Mouse (Mus musculus) left cerebral cortex, adult 8-10 months (tissue): Measurements from ENCODE around the gene Mapk12. TPM values are rescaled to one million over a fixed set of nuclear protein-coding genes. Genes with fewer than 3 reads are reported as not detected.

Source experiments
- DNase-seq, 2 experiments: peaks; one replicate each; pipeline ENCODE4 v3.0.0; 2022; ENCODE audit warnings: low spot score in 2 of 2
- microRNA-seq, 2 experiments: library from miRNA; unstranded; fragments of <30 nt; microRNA quantifications; one replicate each; pipeline ENCODE4 v1.2.0; 2022
- total RNA-seq, 4 experiments: library from RNA; stranded (reverse); gene quantifications; 2 replicates each; pipeline ENCODE4 v1.2.4; 2022

Mapk12 gene
- total RNA-seq, 4 experiments from 2014 or later = 9.5 to 10.6 (median 10.1) TPM

- no peak for DNase-seq
Measured at GRCm38 (mm10) chr15:89098616-89099015, 41.9 kb downstream of the Mapk12 start.

DNA sequence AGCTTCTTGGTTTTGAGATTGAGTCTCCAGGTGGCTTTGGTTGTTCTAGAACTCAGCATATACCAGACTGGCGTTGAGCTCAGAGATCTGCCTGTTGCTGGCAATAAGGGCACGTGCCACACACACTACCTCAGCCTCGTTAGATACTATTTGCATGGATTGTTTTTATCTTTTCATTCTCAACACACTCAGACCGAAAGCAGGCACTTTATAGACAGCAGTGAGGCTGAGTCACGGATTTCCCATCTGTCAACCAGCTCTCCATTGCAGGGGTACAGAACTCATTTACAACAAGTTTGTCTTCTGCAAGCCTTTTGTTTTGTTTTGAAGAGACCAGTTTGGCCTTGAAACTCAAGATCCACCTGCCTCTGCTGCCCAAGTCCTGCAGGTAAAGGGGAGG is 43.1 kb downstream of the Mapk12 start:
- no peak for DNase-seq

DNA sequence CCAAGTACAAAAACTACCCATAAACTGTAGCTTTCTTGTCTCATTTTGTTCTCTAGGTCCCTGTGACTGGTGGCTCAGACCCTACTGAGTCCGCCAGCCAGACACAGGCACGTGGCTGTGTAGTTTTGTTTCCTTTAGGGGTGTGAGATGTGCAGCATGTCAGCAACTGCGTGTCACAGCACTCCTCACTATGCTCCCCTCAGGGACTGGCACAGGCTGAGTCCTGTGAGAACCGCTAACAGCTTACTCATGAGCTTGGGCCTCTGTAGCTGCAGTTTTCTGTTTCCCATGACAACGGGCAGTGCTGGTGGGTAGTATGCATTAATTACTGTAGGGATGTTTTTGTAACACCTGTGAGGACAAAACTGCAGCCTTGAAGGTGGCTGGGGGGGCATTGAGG is 48.3 kb downstream of the Mapk12 start:
- DNase-seq = no peak

DNA sequence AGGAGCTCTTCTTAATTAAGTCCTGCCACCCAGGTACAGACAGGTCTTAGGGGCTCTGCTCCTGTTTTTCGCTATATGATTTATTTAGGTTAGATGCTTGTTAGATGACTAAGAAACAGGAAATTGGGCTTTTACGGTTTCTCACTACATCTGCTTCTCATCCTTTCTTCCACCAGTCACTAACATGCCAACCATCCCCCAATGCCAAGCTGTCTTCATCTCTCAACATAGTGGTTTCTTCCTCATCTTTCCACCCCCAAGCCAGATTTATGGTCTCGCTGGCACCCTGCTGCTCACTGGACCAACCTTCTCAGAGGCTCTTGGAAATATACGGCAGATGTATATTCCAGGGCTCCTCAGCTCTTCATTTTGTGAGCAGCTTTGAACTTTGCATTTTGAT is 49.8 kb downstream of the Mapk12 start:
- DNase-seq = no peak

- DNase-seq = no peak
Measured at GRCm38 (mm10) chr15:89089248-89090051, 51.1 kb downstream of the Mapk12 start.

DNA sequence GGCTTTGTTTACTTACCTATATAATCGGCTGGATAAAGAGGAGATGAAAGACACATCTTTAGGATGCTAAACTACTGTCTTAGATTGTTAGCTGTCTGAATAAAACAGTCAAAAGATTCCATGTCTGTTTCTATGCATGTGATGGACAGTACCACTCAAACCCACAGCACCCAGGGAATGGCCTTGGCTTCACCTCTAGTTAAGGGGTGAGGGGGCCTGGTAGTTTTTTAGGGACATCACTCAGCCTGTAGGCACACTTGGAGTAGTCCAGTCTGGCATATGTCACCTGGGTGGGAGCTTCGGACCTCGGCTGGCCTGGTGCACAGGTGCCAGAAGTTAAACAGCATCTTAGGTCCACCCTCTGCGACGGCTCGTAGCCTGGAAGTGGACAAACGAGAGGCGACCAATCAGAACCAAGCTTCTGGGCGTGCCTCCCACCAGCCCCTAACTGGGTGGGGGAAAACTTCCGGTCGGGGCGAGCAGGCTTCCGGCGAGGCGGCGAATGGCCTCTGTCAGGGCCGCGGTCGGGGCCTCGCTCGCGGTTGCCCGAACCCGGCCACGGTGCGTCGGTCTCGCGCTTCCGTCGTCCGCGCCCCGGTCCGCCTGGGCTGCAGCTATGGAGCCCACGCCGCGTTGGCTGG is 51.8 kb downstream of the Mapk12 start, which contains the start of gene Selenoo:
Gene Selenoo (plus strand): TSS at position 478 of the 641 bp plus-strand sequence.
- DNase-seq = peak; percentile 74 to 86

DNA sequence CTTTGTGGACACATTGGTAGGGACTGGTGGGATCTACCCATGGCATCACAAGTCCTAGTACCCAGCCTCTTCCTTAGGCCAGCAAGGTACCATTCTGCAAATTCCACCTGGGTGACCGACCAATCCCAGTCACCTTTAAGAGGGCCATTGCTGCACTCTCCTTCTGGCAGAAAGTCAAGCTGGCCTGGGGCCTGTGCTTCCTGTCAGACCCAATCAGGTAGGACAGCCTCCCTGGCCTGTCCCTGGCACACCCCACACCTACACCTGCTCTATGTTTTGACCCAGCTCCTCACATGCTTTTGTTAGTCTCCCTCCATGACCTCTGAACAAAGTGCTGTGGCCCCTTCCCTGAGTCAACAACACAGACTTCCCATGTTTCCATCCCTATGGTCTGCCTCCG is 55.7 kb downstream of the Mapk12 start:
- DNase-seq = no peak

GRCm38 (mm10) chr15:89083906-89084305 is 56.6 kb downstream of the Mapk12 start:
- DNase-seq = no peak

Small RNA genes lying within 50 kb of the gene (microRNA-seq; reads per million reads assigned to microRNA genes)
- 1.5 to 2.9 reads per million in 2 experiments for gene Mir6958
- gene Mir7118 = 0.66 to 1.3 reads per million in 2 experiments

Other genes with a start within 250 kb of the Mapk12 start
- gene Ttll8, start 186.3 kb downstream of the Mapk12 start, total RNA-seq = 1 to 10 TPM; 1.5 to 1.8 (median 1.8) TPM
- 100 to 1,000 TPM; 112 to 127 (median 115) TPM for gene Mlc1, start 161.7 kb downstream of the Mapk12 start, total RNA-seq
- not detected for gene Mov10l1, start 157.8 kb downstream of the Mapk12 start, total RNA-seq
- 100 to 1,000 TPM; 108 to 121 (median 111) TPM for gene Panx2, start 81.0 kb downstream of the Mapk12 start, total RNA-seq
- 10 to 100 TPM; 17.3 to 21.8 (median 18.0) TPM for gene Trabd, start 65.6 kb downstream of the Mapk12 start, total RNA-seq
- 10 to 100 TPM; 22.7 to 27.6 (median 24.7) TPM for gene Selenoo, start 51.6 kb downstream of the Mapk12 start, total RNA-seq
- 10 to 100 TPM; 27.2 to 30.8 (median 28.6) TPM for gene Tubgcp6, start 17.6 kb downstream of the Mapk12 start, total RNA-seq
- gene Hdac10, start 12.0 kb downstream of the Mapk12 start, total RNA-seq = 10 to 100 TPM; 12.5 to 17.1 (median 14.2) TPM
- 10 to 100 TPM; 35.8 to 40.9 (median 39.4) TPM for gene Mapk11, start 8.9 kb upstream of the Mapk12 start, total RNA-seq
- gene Plxnb2, start 40.1 kb upstream of the Mapk12 start, total RNA-seq = 10 to 100 TPM; 42.6 to 60.9 (median 54.8) TPM
- gene Dennd6b, start 55.8 kb upstream of the Mapk12 start, total RNA-seq = 10 to 100 TPM; 46.2 to 59.3 (median 50.7) TPM
- 100 to 1,000 TPM; 150 to 165 (median 161) TPM for gene Ppp6r2, start 70.8 kb upstream of the Mapk12 start, total RNA-seq
- gene Sbf1, start 174.6 kb upstream of the Mapk12 start, total RNA-seq = 100 to 1,000 TPM; 230 to 240 (median 238) TPM
- gene Adm2, start 182.0 kb upstream of the Mapk12 start, total RNA-seq = not detected
- not detected for gene Miox, start 193.7 kb upstream of the Mapk12 start, total RNA-seq
- gene Lmf2, start 215.0 kb upstream of the Mapk12 start, total RNA-seq = 10 to 100 TPM; 15.7 to 22.6 (median 19.9) TPM
- gene Ncaph2, start 215.0 kb upstream of the Mapk12 start, total RNA-seq = 100 to 1,000 TPM in 3 of 4 experiments, 10 to 100 TPM in 1; 98.3 to 110 (median 107) TPM
- gene Sco2, start 233.1 kb upstream of the Mapk12 start, total RNA-seq = 10 to 100 TPM; 23.2 to 28.0 (median 26.8) TPM
- gene Tymp, start 236.3 kb upstream of the Mapk12 start, total RNA-seq = 1 to 10 TPM in 2 of 4 experiments, under 1 TPM in 2; 0.57 to 1.4 (median 0.90) TPM
- 1 to 10 TPM; 1.9 to 3.8 (median 2.8) TPM for gene Odf3b, start 238.6 kb upstream of the Mapk12 start, total RNA-seq
- 1 to 10 TPM in 1 of 4 experiments, under 1 TPM in 3; 0.70 to 1.1 (median 0.87) TPM for gene Klhdc7b, start 244.2 kb upstream of the Mapk12 start, total RNA-seq